Comparison of ENCODE assay signal across 10 mouse cellular contexts in the genomic region with DNA sequence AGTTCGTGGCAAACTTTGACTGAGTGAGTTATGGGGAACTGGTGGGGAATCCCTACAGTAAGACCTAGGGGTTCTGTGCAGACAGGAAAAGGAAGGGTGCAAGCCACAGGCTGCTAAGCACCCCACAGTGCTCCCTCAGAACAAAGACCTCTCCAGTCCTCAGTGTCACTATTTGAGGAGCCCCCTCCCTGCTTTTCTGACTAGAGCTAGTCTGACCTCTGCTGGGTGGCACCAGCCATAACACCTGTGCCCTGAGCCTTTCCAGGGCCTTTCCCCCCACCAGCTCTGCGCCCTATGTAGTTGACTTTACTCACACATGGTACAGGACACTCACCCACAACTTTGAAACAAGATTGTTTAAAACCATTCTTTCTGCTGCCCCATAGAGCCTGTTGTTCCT. TPM values are rescaled to one million over a fixed set of nuclear protein-coding genes. Genes with fewer than 3 reads are reported as not detected.
DNase-seq lines count a peak whose midpoint lies in the region; ATAC-seq and TF ChIP-seq lines count a peak whose summit lies in the region.
"Had no signal": no experiment of that assay in that cellular context is flagged by ENCODE, and none has a peak within 500 bp of the region (broad histone marks: within the 10 kb centered on the region; RNA-seq: fewer than 3 reads in every experiment).

No protein-coding gene starts in this region.

- no peak overlapping the region for H3K4me3 ChIP-seq in layer of hippocampus, adult 2 months
- H3K4me3 ChIP-seq in forebrain, embryonic 12.5 days (replicated peaks), result no peak overlapping the region
- H3K4me3 ChIP-seq in kidney, embryonic 14.5 days (ENCODE audit: low read length), result no peak overlapping the region
- no peak overlapping the region for H3K4me3 ChIP-seq in midbrain, embryonic 13.5 days (replicated peaks)
- H3K4me3 ChIP-seq: embryonic facial prominence, embryonic 13.5 days; myocyte had no signal

- TF ChIP-seq CTCF in layer of hippocampus, adult 2 months (conservative IDR thresholded peaks at IDR 0.05), result peak; percentile 79

- no peak overlapping the region for H3K27ac ChIP-seq in layer of hippocampus, adult 2 months
- no peak overlapping the region for H3K27ac ChIP-seq in forebrain, embryonic 12.5 days
- no peak overlapping the region for H3K27ac ChIP-seq in kidney, embryonic 14.5 days (ENCODE audit: low read depth, low read length)
- H3K27ac ChIP-seq in midbrain, embryonic 13.5 days, result no peak overlapping the region
- H3K27ac ChIP-seq: embryonic facial prominence, embryonic 13.5 days had no signal

- peaks cover 20% of the 10 kb centered on the region for H3K4me1 ChIP-seq in forebrain, embryonic 12.5 days
- H3K4me1 ChIP-seq in kidney, embryonic 14.5 days (ENCODE audit: control insufficient read depth, insufficient read depth, low read length), result 0 out of 2 replicates have a peak, but pooled peaks cover 3% of the 10 kb centered on the region
- H3K4me1 ChIP-seq in midbrain, embryonic 13.5 days (replicated peaks), result peaks cover 3% of the 10 kb centered on the region; the same call in 1 of the 2 replicates

- H3K9ac ChIP-seq in forebrain, embryonic 12.5 days, result no peak overlapping the region
- no peak overlapping the region for H3K9ac ChIP-seq in kidney, embryonic 14.5 days (ENCODE audit: low read depth, low read length)
- no peak overlapping the region for H3K9ac ChIP-seq in midbrain, embryonic 13.5 days (replicated peaks)
- H3K9ac ChIP-seq: embryonic facial prominence, embryonic 13.5 days had no signal

- H3K36me3 ChIP-seq in forebrain, embryonic 12.5 days (replicated peaks), result no peaks in the 10 kb centered on the region
- H3K36me3 ChIP-seq in kidney, embryonic 14.5 days (ENCODE audit: control insufficient read depth, insufficient read depth, low read length), result no peaks in the 10 kb centered on the region
- H3K36me3 ChIP-seq in midbrain, embryonic 13.5 days, result no peaks in the 10 kb centered on the region
- H3K36me3 ChIP-seq: embryonic facial prominence, embryonic 13.5 days had no signal

- H3K27me3 ChIP-seq in forebrain, embryonic 12.5 days, result peaks cover 12% of the 10 kb centered on the region
- H3K27me3 ChIP-seq in kidney, embryonic 14.5 days (ENCODE audit: control insufficient read depth, insufficient read depth, low read length), result peaks cover 8% of the 10 kb centered on the region; the same call in 1 of the 2 replicates
- H3K27me3 ChIP-seq in midbrain, embryonic 13.5 days, result peaks cover 19% of the 10 kb centered on the region

- H3K9me3 ChIP-seq in forebrain, embryonic 12.5 days, result no peaks in the 10 kb centered on the region
- H3K9me3 ChIP-seq in kidney, embryonic 14.5 days (ENCODE audit: control insufficient read depth, low read length), result no peaks in the 10 kb centered on the region
- no peaks in the 10 kb centered on the region for H3K9me3 ChIP-seq in midbrain, embryonic 13.5 days
- H3K9me3 ChIP-seq: embryonic facial prominence, embryonic 13.5 days had no signal

- no peak overlapping the region for H3K4me2 ChIP-seq in forebrain, embryonic 12.5 days
- H3K4me2 ChIP-seq in kidney, embryonic 14.5 days (replicated peaks; ENCODE audit: low read depth, low read length), result no peak overlapping the region
- no peak overlapping the region for H3K4me2 ChIP-seq in midbrain, embryonic 13.5 days (replicated peaks)
- H3K4me2 ChIP-seq: embryonic facial prominence, embryonic 13.5 days had no signal

- DNase-seq in layer of hippocampus, adult 2 months (ENCODE audit: low spot score in 2 of 2), result peak in 1 of 2 experiments; percentile 27
- no peak for DNase-seq in layer of hippocampus, postnatal 25 days (ENCODE audit: extremely low spot score in 1 of 2, low spot score in 1 of 2)
- DNase-seq in NIH3T3 (ENCODE audit: low read depth), result peak; percentile 45
- DNase-seq in frontal cortex, postnatal 25 days (ENCODE audit: low spot score in 2 of 2), result no peak
- DNase-seq in right cerebral cortex, postnatal 36 days (ENCODE audit: low spot score in 2 of 2), result no peak

- WGBS in forebrain, embryonic 12.5 days, result 46% methylated on average over 2 of the region's 2 CpGs
- WGBS in kidney, embryonic 14.5 days, result 62% methylated on average over 2 of the region's 2 CpGs
- WGBS in midbrain, embryonic 13.5 days, result 55% methylated on average over 2 of the region's 2 CpGs

- peak; percentile 66 for ATAC-seq in forebrain, embryonic 12.5 days (ENCODE audit: low FRiP score)
- peak; percentile 68 for ATAC-seq in kidney, embryonic 14.5 days (ENCODE audit: low FRiP score, low TSS enrichment)
- peak; percentile 50; the same call in 1 of the 2 replicates for ATAC-seq in midbrain, embryonic 13.5 days

RNA-seq across cellular contexts. Expression of a gene that starts 10.5 kb away (rescaled TPM):
- total RNA-seq in layer of hippocampus, adult 2 months (2021), result not detected
- total RNA-seq in layer of hippocampus, postnatal 25 days (2021), result not detected
- polyA plus RNA-seq in forebrain, embryonic 12.5 days (2016; fragmentation: Nextera tagmentation; extraction: Ambion mirVana), result 0.05 and 0.06 TPM in 2 replicates
- not detected in 2 replicates for polyA plus RNA-seq in kidney, embryonic 14.5 days (2014; fragmentation: Nextera tagmentation; extraction: Ambion mirVana)
- polyA plus RNA-seq in midbrain, embryonic 13.5 days (2015; fragmentation: Nextera tagmentation; extraction: Ambion mirVana), result not detected in 2 replicates
- polyA plus RNA-seq: embryonic facial prominence, embryonic 13.5 days had no signal

RNA-seq across cellular contexts. Expression of a gene that starts 13.8 kb away (rescaled TPM):
- 100 to 1,000 TPM; 255 to 257 TPM for total RNA-seq in layer of hippocampus, adult 2 months (2021)
- total RNA-seq in layer of hippocampus, postnatal 25 days (2021), result 100 to 1,000 TPM; 253 to 278 TPM
- 122 and 127 TPM in 2 replicates for polyA plus RNA-seq in forebrain, embryonic 12.5 days (2016; fragmentation: Nextera tagmentation; extraction: Ambion mirVana)
- 39.5 and 53.1 TPM in 2 replicates for polyA plus RNA-seq in kidney, embryonic 14.5 days (2014; fragmentation: Nextera tagmentation; extraction: Ambion mirVana)
- 90.3 and 112 TPM in 2 replicates for polyA plus RNA-seq in midbrain, embryonic 13.5 days (2015; fragmentation: Nextera tagmentation; extraction: Ambion mirVana)

RNA-seq across cellular contexts. Expression of a gene that starts 28.0 kb away (rescaled TPM):
- total RNA-seq in layer of hippocampus, adult 2 months (2021), result under 1 TPM; 0.37 to 0.51 TPM
- under 1 TPM; 0.49 to 0.52 TPM for total RNA-seq in layer of hippocampus, postnatal 25 days (2021)
- 1.6 and 2.3 TPM in 2 replicates for polyA plus RNA-seq in forebrain, embryonic 12.5 days (2016; fragmentation: Nextera tagmentation; extraction: Ambion mirVana)
- 2.8 and 3.5 TPM in 2 replicates for polyA plus RNA-seq in kidney, embryonic 14.5 days (2014; fragmentation: Nextera tagmentation; extraction: Ambion mirVana)
- 1.3 and 1.8 TPM in 2 replicates for polyA plus RNA-seq in midbrain, embryonic 13.5 days (2015; fragmentation: Nextera tagmentation; extraction: Ambion mirVana)

RNA-seq across cellular contexts. Expression of a gene that starts 41.1 kb away (rescaled TPM):
- 100 to 1,000 TPM; 421 to 428 TPM for total RNA-seq in layer of hippocampus, adult 2 months (2021)
- 100 to 1,000 TPM; 395 to 445 TPM for total RNA-seq in layer of hippocampus, postnatal 25 days (2021)
- 405 and 443 TPM in 2 replicates for polyA plus RNA-seq in forebrain, embryonic 12.5 days (2016; fragmentation: Nextera tagmentation; extraction: Ambion mirVana)
- 56.0 and 87.0 TPM in 2 replicates for polyA plus RNA-seq in kidney, embryonic 14.5 days (2014; fragmentation: Nextera tagmentation; extraction: Ambion mirVana)
- polyA plus RNA-seq in midbrain, embryonic 13.5 days (2015; fragmentation: Nextera tagmentation; extraction: Ambion mirVana), result 398 and 406 TPM in 2 replicates

RNA-seq across cellular contexts. Expression of a gene that starts 50.2 kb away (rescaled TPM):
- total RNA-seq in layer of hippocampus, adult 2 months (2021), result 100 to 1,000 TPM; 585 to 600 TPM
- total RNA-seq in layer of hippocampus, postnatal 25 days (2021), result 100 to 1,000 TPM; 592 to 599 TPM
- 9.5 and 10.8 TPM in 2 replicates for polyA plus RNA-seq in forebrain, embryonic 12.5 days (2016; fragmentation: Nextera tagmentation; extraction: Ambion mirVana)
- 0.66 and 0.96 TPM in 2 replicates for polyA plus RNA-seq in kidney, embryonic 14.5 days (2014; fragmentation: Nextera tagmentation; extraction: Ambion mirVana)
- 25.3 and 25.8 TPM in 2 replicates for polyA plus RNA-seq in midbrain, embryonic 13.5 days (2015; fragmentation: Nextera tagmentation; extraction: Ambion mirVana)
